Mouse (Mus musculus) midbrain, postnatal 0 days (tissue): ENCODE measurements around the gene Marc1. TPM values are rescaled to one million over a fixed set of nuclear protein-coding genes. Genes with fewer than 3 reads are reported as not detected.

ENCODE experiments used
- ATAC-seq: fragments of 200-750 bp; cut with Nextera tagmentation; 2 replicates; pipeline ENCODE4 v1.8.0; 2017; ENCODE audit warnings: moderate number of reproducible peaks, mild to moderate bottlenecking, moderate TSS enrichment, moderate library complexity; ENCODE audit not compliant: low FRiP score
- DNase-seq: peaks from one replicate; pipeline ENCODE4 v3.0.0-alpha.2; 2015; ENCODE audit warnings: low spot score
- H3K27ac ChIP-seq: fragments of 300-500 bp; sonication (generic); 2 replicates; pipeline ENCODE4 v1.5.1; 2014; ENCODE audit warnings: low read depth, mild to moderate bottlenecking, low read length, mixed read lengths
- H3K27me3 ChIP-seq: fragments of 300-500 bp; sonication (generic); 2 replicates; pipeline ENCODE4 v1.6.1; 2014; ENCODE audit warnings: low read length, control low read depth, mixed read lengths; ENCODE audit not compliant: insufficient read depth
- H3K36me3 ChIP-seq: fragments of 300-500 bp; sonication (generic); 2 replicates; pipeline ENCODE4 v1.6.1; 2014; ENCODE audit warnings: low read length, control low read depth, mixed read lengths; ENCODE audit not compliant: insufficient read depth
- H3K4me1 ChIP-seq: fragments of 300-500 bp; sonication (generic); 2 replicates; pipeline ENCODE4 v1.6.1; 2014; ENCODE audit warnings: mild to moderate bottlenecking, control low read depth, antibody characterized with exemption, low read length, mixed read lengths; ENCODE audit not compliant: insufficient read depth
- H3K4me2 ChIP-seq: fragments of 300-500 bp; sonication (generic); 2 replicates; pipeline ENCODE4 v1.6.1; 2014; ENCODE audit warnings: low read depth, mild to moderate bottlenecking, low read length, mixed read lengths; ENCODE audit not compliant: poor library complexity, severe bottlenecking
- H3K4me3 ChIP-seq: fragments of 300-500 bp; sonication (generic); 2 replicates; pipeline ENCODE4 v1.5.1; 2014; ENCODE audit warnings: low read depth, mild to moderate bottlenecking, low read length, moderate library complexity
- H3K9ac ChIP-seq: fragments of 300-500 bp; sonication (generic); replicated peaks from 2 replicates; pipeline ENCODE4 v1.6.1; 2014; ENCODE audit warnings: mild to moderate bottlenecking, low read length, moderate library complexity, mixed read lengths; ENCODE audit not compliant: poor library complexity, severe bottlenecking
- H3K9me3 ChIP-seq: fragments of 300-500 bp; sonication (generic); 2 replicates; pipeline ENCODE4 v1.6.1; 2016; ENCODE audit warnings: low read length, control low read depth
- CTCF ChIP-seq: IDR thresholded peaks from 2 replicates; pipeline ENCODE4 v1.5.1; 2016; ENCODE audit warnings: antibody characterized with exemption, mild to moderate bottlenecking
- WGBS: fragments of 180-500 bp; shearing (Covaris S2); extraction: QIAGEN DNeasy Blood & Tissue Kit; methylation state at CpG from one replicate; pipeline ENCODE4 v1.1.7; 2014; 5-methylcytosine and 5-hydroxymethylcytosine counted together
- microRNA counts: library from miRNA; unstranded; fragments of <30 nt; microRNA quantifications from one replicate; lab custom pipeline; 2015
- microRNA-seq: library from miRNA; unstranded; fragments of <30 nt; microRNA quantifications from one replicate; pipeline ENCODE4, GENCODE M21; 2016; ENCODE audit warnings: borderline number of aligned reads
- polyA plus RNA-seq: library from polyadenylated mRNA; unstranded; fragments of >200 nt; fragmentation: Nextera tagmentation; extraction: Ambion mirVana; gene quantifications from 2 replicates; pipeline ENCODE4 v1.2.1, GENCODE M21; 2015
- total RNA-seq: library from RNA; depleted of rRNA; stranded (reverse); fragments of >200 nt; gene quantifications from 2 replicates; pipeline ENCODE4 v1.2.3, GENCODE M21; 2014; rRNA removed

Gene Marc1
- total and polyA plus RNA-seq, 2 experiments from 2014 or later = 0.21 to 0.55 TPM

DNA sequence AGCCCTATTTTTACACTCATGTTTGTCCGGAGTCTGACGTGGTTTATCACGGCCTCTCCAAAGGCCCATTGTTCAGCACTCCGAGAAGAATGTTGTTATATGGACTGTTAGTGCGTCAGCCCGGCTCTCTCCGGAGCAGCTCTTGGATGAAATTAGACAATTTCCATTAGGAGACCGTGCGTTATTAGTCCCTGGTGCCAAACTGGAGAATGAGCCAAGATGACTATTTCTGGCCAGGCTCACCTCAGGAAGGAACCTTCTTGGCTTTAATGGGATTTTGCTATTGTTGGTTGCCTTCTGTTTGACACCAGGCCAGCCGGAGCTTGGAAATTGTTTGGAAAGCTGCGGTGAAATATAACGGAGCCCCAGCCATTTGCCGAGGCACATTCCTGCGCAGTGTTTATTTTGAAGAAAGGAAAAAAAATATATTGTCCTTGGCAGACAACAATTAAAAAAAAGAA, 62.4 kb downstream of the Marc1 start:
- Histone ChIP-seq H3K4me2 (no peak overlapping the region), H3K4me3 (no peak overlapping the region), H3K27me3 (no peaks in the 10 kb centered on the region), H3K9ac (no peak overlapping the region), H3K9me3 (no peaks in the 10 kb centered on the region), H3K4me1 (no peaks in the 10 kb centered on the region), H3K27ac (no peak overlapping the region), H3K36me3 (no peaks in the 10 kb centered on the region)
- TF ChIP-seq CTCF = no peak
- DNase-seq (no peak), ATAC-seq (no peak)
- 59% methylated on average over 14 of the region's 14 CpGs for WGBS

DNA sequence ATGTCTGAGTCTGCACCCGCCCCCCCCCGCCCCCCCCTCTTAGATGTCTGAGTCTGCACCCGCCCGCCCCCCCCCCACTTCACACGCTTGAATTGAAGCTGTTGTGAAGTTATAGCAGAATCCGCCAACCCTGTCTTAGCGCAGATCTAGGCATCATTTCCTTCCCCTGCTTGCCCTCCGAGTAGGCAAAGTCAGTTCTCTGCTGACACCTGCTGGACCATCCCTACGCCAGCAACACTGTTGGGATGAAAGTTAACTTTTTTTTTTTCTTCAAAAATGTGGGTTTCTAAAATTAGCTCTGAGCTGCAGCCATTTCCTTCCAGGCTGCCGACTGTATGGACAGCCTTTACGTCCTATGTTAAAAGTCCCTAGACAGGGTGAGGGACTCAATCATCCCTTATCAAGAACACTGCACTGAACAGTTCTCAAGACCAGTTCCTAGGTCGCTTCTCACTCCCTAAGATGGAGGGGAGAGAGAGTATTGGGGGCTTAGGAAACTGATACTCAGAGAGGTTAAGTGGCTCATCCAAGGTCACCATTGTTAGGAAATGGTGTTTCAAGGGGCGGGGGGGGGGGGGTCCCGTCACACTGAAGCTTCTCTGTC, 73.1 kb downstream of the Marc1 start:
- no peak overlapping the region for H3K27ac ChIP-seq
- 6% methylated on average over 14 of the region's 14 CpGs for WGBS
- peak; percentile 79 for DNase-seq
- no peak overlapping the region for H3K4me2 ChIP-seq
- no peak overlapping the region for H3K4me3 ChIP-seq
- peak; percentile 92 for TF ChIP-seq CTCF
- peaks cover 48% of the 10 kb centered on the region for H3K27me3 ChIP-seq
- H3K36me3 ChIP-seq = no peaks in the 10 kb centered on the region
- no peaks in the 10 kb centered on the region for H3K4me1 ChIP-seq
- ATAC-seq = no peak
- no peaks in the 10 kb centered on the region for H3K9me3 ChIP-seq
- no peak overlapping the region for H3K9ac ChIP-seq

DNA sequence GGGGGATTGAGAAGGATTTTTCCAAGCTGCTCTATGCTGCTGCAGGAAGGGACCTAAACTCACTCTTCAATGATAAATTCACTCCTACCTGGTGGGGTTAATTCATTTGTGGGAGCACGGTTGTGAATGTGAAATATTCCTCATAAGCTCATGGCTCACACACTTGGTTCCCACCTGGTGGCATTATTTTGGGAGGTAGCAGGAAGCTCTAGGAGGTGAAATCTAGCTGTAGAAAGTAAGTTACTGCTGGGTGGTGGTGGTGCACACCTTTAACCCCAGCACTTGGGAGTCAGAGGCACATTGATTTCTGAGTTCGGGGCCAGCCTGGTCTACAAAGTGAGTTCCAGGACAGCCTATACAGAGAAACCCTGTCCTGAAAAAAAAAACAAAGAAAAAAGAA, 73.9 kb downstream of the Marc1 start:
- no peak overlapping the region for H3K4me3 ChIP-seq
- ATAC-seq (no peak), DNase-seq (no peak)
- TF ChIP-seq CTCF = no peak
- H3K4me2 ChIP-seq = no peak overlapping the region
- no peak overlapping the region for H3K9ac ChIP-seq
- no peak overlapping the region for H3K27ac ChIP-seq
- H3K36me3 ChIP-seq = no peaks in the 10 kb centered on the region
- 31% methylated on average over 2 of the region's 2 CpGs for WGBS
- no peaks in the 10 kb centered on the region for H3K4me1 ChIP-seq
- no peaks in the 10 kb centered on the region for H3K9me3 ChIP-seq
- peaks cover 54% of the 10 kb centered on the region for H3K27me3 ChIP-seq

MicroRNAs encoded within 50 kb of the gene (microRNA counts, 519-probe panel; counts per million panel counts)
- microRNA mmu-miR-1981 (lab: Ali Mortazavi, UCI) = 528 counts per million, percentile 58 among the panel's probes with 10 or more counts

Small RNAs within 50 kb of the gene (microRNA-seq; reads per million reads assigned to microRNA genes)
- gene Mir1981 = 92.8 reads per million, percentile 43 among the genes with 10 or more reads in this experiment

Other genes starting within 250 kb of the Marc1 start
- 0.71 and 1.5 TPM in 2 replicates for gene Hlx, start 78.7 kb downstream of the Marc1 start, total RNA-seq
- gene Hlx, start 78.7 kb downstream of the Marc1 start, polyA plus RNA-seq = 1.5 and 1.9 TPM in 2 replicates
- 46.3 and 56.1 TPM in 2 replicates for gene Marc2, start 35.1 kb upstream of the Marc1 start, total RNA-seq
- 121 and 124 TPM in 2 replicates for gene Marc2, start 35.1 kb upstream of the Marc1 start, polyA plus RNA-seq
- gene C130074G19Rik, start 71.9 kb upstream of the Marc1 start, total RNA-seq = 6.6 and 7.1 TPM in 2 replicates
- gene C130074G19Rik, start 71.9 kb upstream of the Marc1 start, polyA plus RNA-seq = 0.55 and 0.85 TPM in 2 replicates
- gene Mark1, start 188.3 kb upstream of the Marc1 start, total RNA-seq = 69.1 and 73.0 TPM in 2 replicates
- 12.1 and 13.0 TPM in 2 replicates for gene Mark1, start 188.3 kb upstream of the Marc1 start, polyA plus RNA-seq